Mouse (Mus musculus): Measurements from ENCODE around the gene Pyroxd1. TPM values are rescaled to one million over a fixed set of nuclear protein-coding genes. Genes with fewer than 3 reads are reported as not detected.
"Not testable (repeated sequence)": the region's sequence is repeated elsewhere in the genome, so short reads cannot be mapped to it uniquely, and the experiment has no call there.

The Pyroxd1 gene
- 11.1 and 11.3 TPM in 2 replicates for total RNA-seq (2015)
- total RNA-seq (2017), result 11.9 and 16.1 TPM in 2 replicates

DNA sequence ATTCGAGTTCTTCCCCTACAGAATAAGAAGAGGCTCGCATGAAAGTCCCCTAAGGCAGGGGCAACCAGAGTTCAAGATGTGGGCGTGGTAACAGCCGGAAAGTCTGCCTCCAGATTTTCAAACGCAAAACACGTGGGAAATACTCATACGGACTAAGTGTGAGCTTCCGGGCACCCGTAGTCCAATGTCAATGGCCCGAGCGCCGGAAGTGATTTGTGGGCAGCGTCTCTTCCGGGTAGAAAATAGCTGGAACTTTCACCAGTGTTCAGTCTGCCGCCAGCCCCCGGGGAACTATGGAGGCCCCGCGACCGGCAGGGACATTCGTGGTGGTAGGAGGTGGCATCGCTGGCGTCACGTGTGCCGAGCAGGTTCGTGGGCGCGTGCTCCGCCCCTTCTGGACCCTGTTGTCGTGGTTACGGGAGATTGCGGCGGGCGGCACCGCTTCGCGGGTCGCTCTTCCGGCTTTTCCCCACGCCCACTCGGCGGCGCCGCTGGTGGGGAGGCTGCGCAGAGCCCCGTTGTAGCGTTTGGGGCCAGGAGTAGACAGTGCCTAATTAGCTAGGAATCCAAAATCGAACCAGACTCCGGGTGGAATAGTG is at the start of gene Pyroxd1:
TSS of gene Pyroxd1 (plus strand) at position 215 of the 599 bp plus-strand sequence.
- ATAC-seq (replicated peaks; ENCODE audit: poor library complexity), result peak; percentile 88

DNA sequence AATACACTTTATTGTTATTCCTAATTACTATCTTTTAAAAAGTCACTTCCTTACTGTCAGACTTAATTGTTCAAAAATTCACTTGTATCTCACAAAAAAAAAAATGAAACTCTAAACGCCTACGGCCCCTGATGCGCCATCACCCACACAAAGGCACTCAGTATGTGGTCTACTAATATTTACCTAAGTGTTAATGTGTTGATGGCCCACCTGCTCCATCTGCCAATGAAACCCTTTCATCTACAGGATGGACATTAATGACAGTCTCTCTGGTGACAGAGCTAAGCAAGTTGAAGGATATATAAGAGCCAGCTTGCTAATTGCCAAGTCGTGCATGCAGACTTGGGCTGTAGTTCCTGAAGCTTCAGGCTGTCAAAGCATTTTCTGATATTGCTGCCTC is 47.4 kb upstream of the Pyroxd1 start, which contains the start of gene Iapp:
TSS of gene Iapp (plus strand) at position 326 of the 400 bp plus-strand sequence.
- ATAC-seq (replicated peaks; ENCODE audit: poor library complexity), result no peak

DNA sequence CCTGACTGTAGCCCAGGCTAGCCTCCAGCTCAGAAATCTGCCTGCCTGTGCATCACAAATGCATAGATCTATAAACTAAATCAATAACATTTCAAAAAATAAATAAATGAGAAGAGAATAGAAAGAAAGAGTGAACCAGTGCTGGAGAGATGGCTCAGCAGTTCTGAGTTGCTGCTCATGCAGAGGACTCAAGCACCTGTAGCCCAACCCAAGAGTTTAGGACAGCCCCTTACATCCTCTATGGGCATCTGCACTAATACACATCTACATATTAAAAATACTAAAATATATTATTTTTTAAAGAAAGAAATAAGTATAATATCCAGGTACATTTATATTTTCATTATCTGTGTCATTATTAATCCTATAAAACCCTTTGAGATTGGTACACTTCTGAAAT is 40.4 kb upstream of the Pyroxd1 start:
- no peak for ATAC-seq (replicated peaks; ENCODE audit: poor library complexity)

DNA sequence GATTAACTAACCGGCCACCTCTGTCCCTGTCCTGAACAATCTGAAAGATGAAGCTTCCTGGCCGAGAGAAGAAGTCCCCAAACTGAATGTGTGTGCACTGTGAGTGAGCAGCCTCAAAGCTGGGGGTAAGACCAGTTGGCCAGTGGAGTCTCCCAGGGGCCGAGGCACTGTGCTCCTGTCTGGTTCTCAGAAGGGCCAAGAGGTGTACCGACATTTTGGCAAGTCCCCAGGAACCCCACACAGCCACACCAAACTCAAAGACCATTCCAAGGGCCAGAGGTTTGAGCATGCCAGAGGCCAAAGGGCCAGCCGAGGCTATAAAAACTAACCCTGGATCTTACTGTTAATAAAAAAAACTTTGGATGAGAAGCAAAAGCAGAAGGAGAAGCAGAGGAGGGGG is 31.2 kb upstream of the Pyroxd1 start:
- no peak for ATAC-seq (replicated peaks; ENCODE audit: poor library complexity)

DNA sequence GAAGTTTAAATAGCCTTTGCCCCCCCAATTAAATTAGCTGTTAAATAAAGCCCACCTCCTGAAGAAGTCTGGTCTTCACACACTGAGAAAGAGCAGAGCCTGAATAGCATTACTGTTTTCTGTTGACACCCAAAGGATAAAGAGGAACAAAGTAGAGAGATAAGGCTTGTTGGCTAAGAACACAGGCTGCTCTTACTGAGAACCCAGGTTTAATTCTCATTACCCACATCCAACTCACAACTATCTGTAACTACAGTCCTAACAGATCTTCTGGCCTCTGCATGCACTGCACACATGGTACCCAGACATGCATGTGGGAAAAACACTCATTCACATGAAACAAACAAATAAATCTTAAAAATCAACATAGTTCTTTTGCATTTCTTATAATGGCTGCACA is 28.3 kb upstream of the Pyroxd1 start:
- 0 out of 2 replicates have a peak, but pooled peaks have one; percentile 17 for ATAC-seq (replicated peaks; ENCODE audit: poor library complexity)

DNA sequence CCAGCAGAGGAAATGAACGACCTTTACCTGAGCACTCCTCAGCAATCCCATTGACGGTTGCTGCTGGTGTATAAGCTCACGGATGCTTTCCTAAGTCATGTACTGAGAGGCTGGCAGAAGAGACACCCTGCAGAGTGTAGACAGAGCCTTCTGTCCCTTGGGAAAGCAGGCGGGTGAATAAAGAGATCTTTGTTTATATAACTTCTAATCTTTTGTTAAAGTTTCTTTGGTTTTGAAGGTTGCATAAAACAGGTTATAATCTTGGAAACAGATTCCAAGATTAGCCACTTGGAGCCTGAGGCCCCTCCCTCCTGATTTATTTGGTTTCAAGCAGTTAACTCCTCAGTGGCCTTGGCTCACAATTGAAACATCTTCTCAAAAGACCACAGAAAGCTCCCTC is 22.6 kb upstream of the Pyroxd1 start, which contains the start of gene Slco1a5:
TSS of gene Slco1a5 (minus strand) at position 101 of the 400 bp plus-strand sequence.
- ATAC-seq (replicated peaks; ENCODE audit: poor library complexity), result no peak

DNA sequence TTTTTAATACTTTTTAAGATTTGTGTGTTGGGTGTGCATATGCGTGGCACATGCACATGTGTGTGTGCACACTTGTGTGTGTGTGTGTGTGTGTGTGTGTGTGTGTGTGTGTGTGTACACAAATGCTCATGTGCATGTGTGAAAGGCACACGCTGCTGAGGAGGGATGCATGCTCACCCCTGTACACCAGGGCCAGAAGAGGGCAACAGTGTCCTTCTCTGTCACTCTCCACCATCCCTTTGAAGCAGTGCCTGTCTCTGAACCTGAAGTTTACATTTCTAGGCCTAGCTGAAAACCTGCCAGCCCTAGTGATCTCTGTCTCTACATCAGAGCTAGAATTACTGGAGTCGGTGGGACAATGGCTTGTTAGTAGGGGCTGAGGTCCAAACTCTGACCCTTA is 18.9 kb upstream of the Pyroxd1 start:
- ATAC-seq (replicated peaks; ENCODE audit: poor library complexity), result peak; percentile 56; the same call in 1 of the 2 replicates

DNA sequence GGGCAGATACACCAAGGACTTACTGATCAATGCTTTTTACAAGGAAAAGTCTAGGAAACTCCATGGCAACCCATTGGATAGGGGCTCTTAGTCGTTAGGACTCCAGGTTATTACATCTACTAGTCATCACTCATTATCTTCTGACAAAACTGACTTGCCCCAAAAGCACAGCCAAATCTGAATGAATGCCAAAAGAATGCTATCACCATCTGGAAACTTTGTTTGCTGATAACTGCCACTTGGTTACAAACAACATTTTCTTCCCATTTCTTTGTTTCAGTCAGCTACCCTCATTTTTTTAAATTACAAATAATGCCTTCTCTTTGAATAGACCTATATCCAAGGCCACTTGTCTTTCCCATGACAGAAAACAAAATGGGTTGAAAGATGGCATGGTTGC is 16.3 kb upstream of the Pyroxd1 start:
- ATAC-seq (replicated peaks; ENCODE audit: poor library complexity), result no peak

DNA sequence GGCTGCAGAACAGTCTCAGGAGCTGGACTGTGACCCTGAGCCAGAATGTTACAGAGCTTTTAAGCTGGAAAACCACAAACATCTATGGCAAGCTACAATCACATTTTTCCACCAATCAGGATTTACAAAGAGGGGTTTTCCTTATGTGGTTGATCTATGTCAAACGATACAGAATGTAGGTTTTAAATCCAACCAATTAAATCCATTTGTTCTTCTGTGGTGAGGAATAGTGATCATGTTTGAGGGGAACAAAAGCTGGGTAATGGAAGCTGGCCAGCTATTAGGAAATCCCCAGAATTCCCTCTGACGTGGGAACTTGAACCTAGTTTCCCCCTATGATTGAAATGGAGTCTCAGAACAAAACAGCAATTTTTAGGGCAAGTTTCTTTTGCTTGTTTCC is 6.5 kb upstream of the Pyroxd1 start:
- ATAC-seq (replicated peaks; ENCODE audit: poor library complexity), result no peak

DNA sequence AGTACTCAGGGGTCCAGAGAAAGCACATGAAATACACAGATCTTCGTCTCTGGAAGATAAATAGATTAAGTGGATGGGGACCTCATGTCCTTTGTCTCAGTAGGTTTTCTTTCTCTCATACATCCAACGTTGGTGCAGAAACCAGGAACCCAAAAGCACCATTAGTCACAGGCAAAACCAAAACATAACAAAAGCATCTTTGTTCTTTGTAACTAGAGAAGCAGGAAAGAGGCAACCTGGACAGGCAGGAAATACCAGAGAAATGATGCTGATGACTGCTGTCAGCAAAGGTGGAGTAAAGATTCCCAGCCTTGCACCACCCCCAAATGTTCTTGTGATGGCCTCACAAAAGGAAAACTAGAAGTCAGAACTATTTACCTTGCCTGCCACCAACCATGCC is 5.9 kb upstream of the Pyroxd1 start:
- ATAC-seq (replicated peaks; ENCODE audit: poor library complexity), result no peak

DNA sequence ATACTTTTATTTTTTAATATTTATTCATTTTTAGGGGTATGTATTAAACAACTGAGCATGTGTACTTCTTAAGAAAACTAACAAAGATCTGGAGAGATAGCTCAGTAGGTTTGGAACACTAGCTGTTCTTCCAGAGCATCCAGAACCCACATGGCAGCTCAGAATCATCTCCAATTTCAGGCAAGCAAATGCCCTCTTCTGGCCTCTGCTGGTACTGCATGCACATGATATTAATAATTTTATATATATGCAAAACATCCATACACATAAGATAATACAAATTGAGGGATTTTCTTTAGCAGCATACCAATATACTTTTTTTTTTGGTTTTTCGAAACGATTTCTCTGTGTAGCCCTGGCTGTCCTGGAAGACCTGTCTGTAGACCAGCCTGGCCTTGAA is 1.9 kb upstream of the Pyroxd1 start:
- peak; percentile 38 for ATAC-seq (replicated peaks; ENCODE audit: poor library complexity)

DNA sequence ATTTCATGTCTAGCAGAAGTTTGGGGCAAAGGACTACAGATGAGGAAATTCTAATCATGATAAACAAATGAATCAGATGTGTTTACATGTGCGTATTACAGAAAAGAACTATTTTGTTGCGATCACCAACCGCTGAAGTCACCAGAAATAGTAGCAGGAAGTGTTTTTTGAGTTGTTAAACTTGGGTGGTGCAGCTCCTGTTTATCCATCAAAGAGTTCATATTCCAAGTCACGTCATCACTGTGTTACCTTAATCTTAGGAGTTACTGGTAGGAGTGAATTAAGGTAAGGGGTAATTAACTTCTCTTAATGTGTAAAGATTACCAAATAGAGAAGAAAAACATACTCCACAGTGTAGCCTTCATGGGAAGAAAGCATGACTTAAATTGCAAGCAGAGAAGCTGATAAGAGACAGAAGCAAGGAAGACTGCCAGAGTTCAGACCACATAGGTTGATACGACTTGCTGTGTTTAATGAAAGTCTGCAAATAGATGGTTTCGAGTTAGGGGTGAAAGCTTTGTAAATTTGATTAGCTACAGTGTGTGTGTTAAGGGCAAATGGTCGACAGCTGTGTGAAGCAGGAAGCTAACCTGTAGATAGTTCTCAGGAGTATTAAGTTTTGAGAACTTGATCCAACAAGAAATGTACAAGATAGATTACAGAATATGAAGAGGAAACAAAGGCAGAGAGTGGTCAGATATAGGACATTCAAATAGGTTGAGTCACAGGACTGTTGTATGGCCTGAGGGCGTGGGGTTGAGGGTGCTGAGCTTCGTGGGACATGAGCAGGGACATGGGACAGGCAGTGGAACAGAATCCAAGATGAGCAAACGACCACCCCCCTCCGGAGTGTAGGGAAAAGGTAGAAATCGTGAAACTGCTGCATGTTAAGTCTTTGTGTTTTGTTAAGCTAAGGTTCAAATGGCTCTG is 992 bp downstream of the Pyroxd1 start:
- peak; percentile 18; the same call in 1 of the 2 replicates for ATAC-seq (replicated peaks; ENCODE audit: poor library complexity)

DNA sequence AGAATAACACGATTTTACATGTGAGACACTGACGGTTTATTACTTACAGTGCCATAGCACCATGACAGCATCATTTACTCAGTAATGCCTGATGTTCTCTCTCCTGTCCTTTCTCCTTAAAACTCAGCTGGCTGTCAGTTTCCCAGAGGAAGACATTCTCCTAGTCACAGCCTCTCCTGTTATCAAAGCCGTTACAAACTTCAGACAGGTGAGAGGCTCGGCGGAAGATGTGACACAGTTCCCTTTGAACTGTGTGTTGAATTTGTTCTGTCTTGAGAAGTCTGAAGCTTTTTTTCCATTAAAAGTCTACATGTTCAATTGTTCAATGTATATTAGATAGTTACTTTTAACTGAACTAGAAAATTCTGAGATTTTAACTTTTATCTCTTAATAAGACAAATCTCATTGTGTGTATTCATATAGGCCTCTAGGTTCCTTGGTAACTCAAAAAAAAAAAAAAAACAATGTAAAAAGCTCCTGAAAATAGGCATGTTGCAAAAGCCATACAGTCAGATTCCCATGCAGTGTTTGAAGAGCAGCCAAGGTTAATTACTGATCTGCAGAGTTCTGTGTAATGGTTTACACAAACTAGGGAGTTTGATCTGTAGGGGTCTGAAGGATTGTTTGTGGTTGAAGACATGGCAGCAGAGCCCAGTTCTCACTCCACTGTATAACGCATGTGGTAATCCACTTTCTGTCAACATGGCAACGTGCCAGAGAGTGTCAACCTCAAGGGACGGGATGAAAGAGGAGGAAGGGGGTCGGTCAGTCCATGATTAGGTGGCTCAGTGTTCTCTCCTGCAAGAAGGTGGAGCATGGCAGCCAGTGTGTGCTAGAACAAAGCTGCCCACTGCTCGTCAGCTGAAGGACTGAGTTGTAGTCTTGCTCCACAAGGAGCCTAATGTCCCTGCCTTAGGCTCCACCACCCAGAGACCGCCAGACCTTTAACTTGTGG is 2.3 kb downstream of the Pyroxd1 start:
- no peak for ATAC-seq (replicated peaks; ENCODE audit: poor library complexity)

DNA sequence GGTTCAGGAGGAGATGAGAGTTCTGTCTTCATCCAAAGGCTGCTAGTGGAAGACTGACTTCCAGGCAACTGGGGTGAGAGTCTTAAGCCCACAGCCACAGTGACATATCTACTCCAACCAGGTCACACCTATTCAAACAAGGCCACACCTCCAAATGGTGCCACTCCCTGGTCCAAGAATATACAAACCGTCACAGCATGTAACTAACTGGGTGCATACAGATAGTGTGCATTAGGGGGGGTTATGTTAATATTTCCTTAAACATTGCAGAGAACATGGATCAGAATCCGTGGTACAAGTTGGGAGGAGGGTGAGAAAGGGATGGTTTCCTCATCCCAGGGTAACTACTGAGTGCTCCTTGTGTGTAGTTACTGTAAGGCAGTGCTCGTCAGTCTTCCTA is 6.6 kb downstream of the Pyroxd1 start:
- not testable (repeated sequence) for ATAC-seq (replicated peaks; ENCODE audit: poor library complexity)

DNA sequence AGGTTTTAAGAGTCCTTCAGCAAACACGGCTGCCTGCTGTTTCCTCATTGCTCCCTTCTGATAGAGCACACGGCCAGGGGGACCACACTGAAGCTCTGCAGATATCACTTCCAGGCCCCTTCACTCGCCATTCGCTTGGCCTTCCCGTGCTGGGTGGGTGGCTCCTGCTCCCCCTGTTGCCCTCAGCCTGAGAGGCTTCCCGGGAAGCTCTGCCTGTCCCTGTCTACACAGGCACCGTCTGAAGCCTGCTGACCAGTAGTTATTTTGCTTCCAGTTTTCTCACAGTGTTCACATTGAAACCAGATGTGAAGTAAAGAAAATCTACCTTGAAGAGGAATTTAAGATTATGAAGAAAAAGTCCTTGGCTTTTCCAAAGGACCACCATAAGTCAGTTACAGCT is 11.7 kb downstream of the Pyroxd1 start:
- no peak for ATAC-seq (replicated peaks; ENCODE audit: poor library complexity)

DNA sequence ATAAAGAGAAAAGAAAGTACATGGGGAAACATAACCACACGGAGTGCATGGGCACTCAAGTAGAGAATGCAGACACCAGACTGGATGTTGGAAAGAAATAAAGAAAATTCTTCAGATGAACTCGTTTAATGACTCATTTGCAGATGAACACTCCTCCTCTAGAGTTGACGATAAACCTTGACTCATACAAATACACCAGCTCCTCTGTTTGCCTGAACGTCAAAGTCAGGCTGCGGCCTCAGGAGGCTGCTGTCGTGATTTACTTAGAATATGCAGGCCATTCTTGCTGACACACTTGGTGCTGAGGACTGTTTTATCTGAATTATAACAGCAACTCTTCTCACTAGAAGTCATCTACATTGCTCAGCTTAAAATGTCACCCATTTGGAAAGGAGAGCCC is 16.6 kb downstream of the Pyroxd1 start:
- ATAC-seq (replicated peaks; ENCODE audit: poor library complexity), result no peak

DNA sequence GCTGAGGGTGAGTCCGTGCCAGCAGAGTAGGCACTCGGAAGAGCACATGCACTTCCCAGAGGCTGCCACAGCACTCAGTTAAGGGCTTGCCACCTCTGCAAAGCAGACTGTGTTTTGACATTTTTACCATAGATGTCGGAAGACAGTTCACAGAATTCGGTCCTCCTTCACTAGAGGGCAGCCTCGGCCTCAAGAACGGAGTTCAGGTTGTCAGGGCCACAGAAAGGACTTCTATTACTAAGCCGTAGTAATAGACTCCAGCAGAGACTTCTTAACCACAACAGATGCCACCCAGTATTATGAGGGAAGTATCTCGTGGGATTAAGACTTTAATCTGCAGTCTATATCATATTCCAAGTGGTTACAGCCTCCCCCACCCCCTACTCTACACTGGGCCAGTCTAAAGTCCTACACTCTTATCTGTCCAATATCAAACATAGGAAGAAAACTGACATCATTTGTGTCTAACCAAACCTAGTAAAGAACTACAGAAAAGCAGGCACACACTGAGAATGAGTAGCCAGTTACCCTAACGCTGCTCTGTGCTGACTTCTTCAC is 17.6 kb downstream of the Pyroxd1 start:
- ATAC-seq (replicated peaks; ENCODE audit: poor library complexity), result peak; percentile 56

DNA sequence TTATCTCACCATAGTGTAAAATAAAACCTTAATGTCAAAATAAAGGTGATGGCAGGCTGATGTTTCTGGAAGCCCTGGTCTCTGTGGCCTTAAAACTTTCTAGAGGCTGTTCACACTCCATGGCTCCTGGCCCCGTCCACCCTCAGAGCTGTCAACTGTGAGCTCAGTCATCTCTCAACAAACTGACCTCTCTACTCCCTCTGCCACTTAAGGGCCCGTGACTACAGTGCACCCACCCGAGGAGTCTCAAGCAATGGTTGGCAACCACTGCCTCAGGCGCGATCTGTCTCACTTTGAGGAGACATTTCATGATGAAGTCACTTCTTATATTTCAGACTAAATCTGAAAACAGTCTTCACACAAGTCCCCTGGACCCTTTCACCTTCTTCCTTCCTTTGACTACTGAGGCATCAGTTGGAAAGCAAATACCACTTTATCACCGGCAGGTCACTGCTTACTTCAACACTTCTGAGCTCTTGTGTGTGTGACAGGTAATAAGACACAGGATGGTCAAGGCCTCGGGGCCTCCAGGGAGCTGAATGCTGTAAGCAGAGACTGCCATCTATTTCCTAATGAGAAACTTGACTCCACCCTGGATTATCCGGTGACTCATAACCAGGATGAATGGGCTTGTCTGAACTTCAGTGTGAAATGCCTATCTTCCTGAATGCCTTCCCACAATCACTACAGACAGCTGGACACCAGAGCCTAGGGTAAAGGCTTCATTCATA is 20.5 kb downstream of the Pyroxd1 start:
- no peak for ATAC-seq (replicated peaks; ENCODE audit: poor library complexity)

DNA sequence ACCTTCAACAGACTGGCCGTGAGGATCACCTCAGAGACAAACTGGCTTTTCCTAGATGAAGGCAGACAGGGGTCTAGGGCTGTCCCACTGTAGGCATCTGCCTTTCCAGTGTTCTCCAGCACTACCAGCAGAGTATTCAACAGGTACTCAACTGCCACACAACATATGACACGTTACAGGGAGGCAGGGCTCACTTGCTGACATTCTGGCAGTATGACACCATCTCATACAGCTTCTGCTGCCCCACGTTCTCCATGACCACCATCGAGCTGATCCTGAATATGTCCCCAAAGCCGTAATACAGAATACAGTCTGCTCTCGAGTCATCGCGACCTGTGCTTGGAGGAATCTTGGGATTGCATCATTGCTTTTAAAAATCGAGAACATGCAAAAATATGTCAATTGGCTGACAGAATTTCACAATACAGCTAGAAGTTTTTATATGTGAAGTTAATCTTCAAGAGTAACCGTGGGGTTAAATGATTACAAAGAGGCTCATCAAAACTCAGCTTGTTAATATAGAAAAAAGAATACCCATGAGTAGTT is 21.1 kb downstream of the Pyroxd1 start:
- no peak for ATAC-seq (replicated peaks; ENCODE audit: poor library complexity)

DNA sequence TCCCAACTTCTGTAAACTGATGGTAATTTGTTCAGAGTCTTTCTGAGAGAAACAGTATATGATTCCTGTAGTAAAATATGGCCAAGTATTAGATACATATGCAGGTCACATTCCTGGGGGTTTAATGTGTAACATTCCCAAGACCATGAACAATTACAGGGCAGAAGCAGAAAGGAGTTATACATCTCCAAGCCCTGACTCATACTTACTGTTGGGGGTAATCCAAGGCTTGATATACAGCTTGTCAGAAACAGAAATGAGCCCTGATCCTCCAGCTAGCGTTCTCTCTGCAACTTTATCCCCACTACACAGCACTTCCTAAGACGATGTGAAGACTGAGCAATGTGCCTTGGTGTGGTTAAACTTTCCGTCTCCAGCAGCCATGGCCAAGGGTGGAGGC is 22.1 kb downstream of the Pyroxd1 start:
- ATAC-seq (replicated peaks; ENCODE audit: poor library complexity), result no peak
